Mouse (Mus musculus) midbrain, embryonic 13.5 days (tissue): ENCODE results near the gene Camta1. TPM values are rescaled to one million over a fixed set of nuclear protein-coding genes. Genes with fewer than 3 reads are reported as not detected.

Experiments used
- ATAC-seq: fragments of 200-750 bp; cut with Nextera tagmentation; 2 replicates; pipeline ENCODE4 v1.8.0; 2017; ENCODE audit warnings: mild to moderate bottlenecking, moderate TSS enrichment, moderate library complexity
- H3K27ac ChIP-seq: fragments of 300-500 bp; sonication (generic); 2 replicates; pipeline ENCODE4 v1.5.1; 2015; ENCODE audit warnings: inconsistent platforms, mild to moderate bottlenecking, moderate library complexity
- H3K27me3 ChIP-seq: fragments of 300-500 bp; sonication (generic); 2 replicates; pipeline ENCODE4 v1.6.1; 2015; ENCODE audit warnings: mild to moderate bottlenecking, inconsistent platforms
- H3K36me3 ChIP-seq: fragments of 300-500 bp; sonication (generic); 2 replicates; pipeline ENCODE4 v1.6.1; 2015; ENCODE audit warnings: mild to moderate bottlenecking, inconsistent platforms
- H3K4me1 ChIP-seq: fragments of 300-500 bp; sonication (generic); replicated peaks from 2 replicates; pipeline ENCODE4 v1.6.1; 2015; ENCODE audit warnings: inconsistent platforms
- H3K4me2 ChIP-seq: fragments of 300-500 bp; sonication (generic); replicated peaks from 2 replicates; pipeline ENCODE4 v1.6.1; 2015; ENCODE audit warnings: moderate library complexity, mild to moderate bottlenecking, inconsistent platforms
- H3K4me3 ChIP-seq: fragments of 300-500 bp; sonication (generic); replicated peaks from 2 replicates; pipeline ENCODE4 v1.5.1; 2015; ENCODE audit warnings: mild to moderate bottlenecking, inconsistent platforms
- H3K9ac ChIP-seq: fragments of 300-500 bp; sonication (generic); replicated peaks from 2 replicates; pipeline ENCODE4 v1.6.1; 2015; ENCODE audit warnings: mild to moderate bottlenecking, inconsistent platforms
- H3K9me3 ChIP-seq: fragments of 300-500 bp; sonication (generic); 2 replicates; pipeline ENCODE4 v1.6.1; 2016; ENCODE audit warnings: mild to moderate bottlenecking, inconsistent platforms
- WGBS: fragments of 180-500 bp; shearing (Covaris S2); methylation state at CpG from one replicate; pipeline ENCODE4 v1.1.7; 2015; 5-methylcytosine and 5-hydroxymethylcytosine counted together
- polyA plus RNA-seq: library from polyadenylated mRNA; unstranded; fragments of >200 nt; fragmentation: Nextera tagmentation; extraction: Ambion mirVana; gene quantifications from 2 replicates; pipeline ENCODE4 v1.2.1, GENCODE M21; 2015

Gene Camta1
- polyA plus RNA-seq, 1 experiment from 2014 or later, result 163 TPM

DNA sequence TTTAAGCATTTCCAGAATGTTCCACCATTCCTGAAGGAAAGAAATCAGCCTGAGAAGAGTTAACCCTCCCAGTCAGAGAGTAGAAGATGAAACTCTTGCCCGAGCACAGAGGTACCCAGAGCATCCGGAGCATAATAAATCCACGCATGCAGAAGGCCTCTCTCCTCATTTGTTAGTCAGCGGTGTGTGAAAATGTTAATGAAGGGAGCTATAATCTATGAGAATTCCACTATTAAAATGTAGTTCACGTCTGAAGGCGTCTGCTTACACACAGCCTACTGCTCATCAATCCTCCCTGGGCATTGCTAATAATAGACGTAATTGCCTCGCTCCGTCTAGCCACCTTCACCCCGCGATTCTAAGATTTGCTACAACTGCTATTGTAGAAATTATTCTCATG is 165.7 kb downstream of the Camta1 start:
- Histone ChIP-seq H3K27ac (peak overlapping the region; percentile 80), H3K4me2 (no peak overlapping the region)

GRCm38 (mm10) chr4:151694531-151694930 is 167.1 kb downstream of the Camta1 start:
- Histone ChIP-seq H3K9me3 (no peaks in the 10 kb centered on the region), H3K4me3 (no peak overlapping the region), H3K9ac (no peak overlapping the region), H3K4me2 (no peak overlapping the region), H3K4me1 (peaks cover 43% of the 10 kb centered on the region), H3K27ac (peak overlapping the region; percentile 80), H3K27me3 (no peaks in the 10 kb centered on the region), H3K36me3 (no peaks in the 10 kb centered on the region)
- WGBS, result 50% methylated on average over 7 of the region's 7 CpGs
- ATAC-seq, result 0 out of 2 replicates have a peak, but pooled peaks have one; percentile 18

More for the DNA sequence above, 165.7 kb downstream of the Camta1 start:
- Histone ChIP-seq H3K4me3 (no peak overlapping the region), H3K36me3 (no peaks in the 10 kb centered on the region), H3K9ac (no peak overlapping the region), H3K9me3 (no peaks in the 10 kb centered on the region), H3K4me1 (peaks cover 43% of the 10 kb centered on the region), H3K27me3 (no peaks in the 10 kb centered on the region)
- WGBS, result 39% methylated on average over 11 of the region's 11 CpGs
- peak; percentile 70 for ATAC-seq

DNA sequence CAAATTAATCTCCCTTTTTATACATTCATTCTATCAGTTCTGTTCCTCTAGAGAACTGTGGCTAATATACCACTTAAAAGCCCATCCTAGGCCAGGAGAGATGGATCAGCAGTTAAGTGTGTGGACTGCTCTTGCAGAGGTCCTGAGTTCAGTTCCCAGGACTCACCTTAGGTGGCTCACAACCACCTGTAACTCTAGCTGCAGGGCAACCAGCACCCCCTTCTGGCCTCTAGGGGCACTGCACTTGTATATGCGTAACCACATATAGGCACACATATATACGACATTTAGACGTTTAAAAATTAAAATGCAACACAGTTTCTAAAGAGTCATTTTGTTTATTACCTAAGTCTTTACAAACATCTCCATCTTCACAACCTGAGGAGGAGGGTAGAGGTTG is 167.6 kb downstream of the Camta1 start:
- H3K27me3 ChIP-seq, result no peaks in the 10 kb centered on the region
- no peak overlapping the region for H3K4me3 ChIP-seq
- no peaks in the 10 kb centered on the region for H3K9me3 ChIP-seq
- H3K4me1 ChIP-seq, result peaks cover 43% of the 10 kb centered on the region
- no peak overlapping the region for H3K9ac ChIP-seq
- no peak overlapping the region for H3K4me2 ChIP-seq
- no peaks in the 10 kb centered on the region for H3K36me3 ChIP-seq
- 90% methylated on average over 3 of the region's 3 CpGs for WGBS
- H3K27ac ChIP-seq, result no peak overlapping the region
- no peak for ATAC-seq

GRCm38 (mm10) chr4:151690041-151690440 is 171.6 kb downstream of the Camta1 start:
- WGBS, result 91% methylated on average over 12 of the region's 12 CpGs
- Histone ChIP-seq H3K4me2 (no peak overlapping the region), H3K4me3 (no peak overlapping the region)

DNA sequence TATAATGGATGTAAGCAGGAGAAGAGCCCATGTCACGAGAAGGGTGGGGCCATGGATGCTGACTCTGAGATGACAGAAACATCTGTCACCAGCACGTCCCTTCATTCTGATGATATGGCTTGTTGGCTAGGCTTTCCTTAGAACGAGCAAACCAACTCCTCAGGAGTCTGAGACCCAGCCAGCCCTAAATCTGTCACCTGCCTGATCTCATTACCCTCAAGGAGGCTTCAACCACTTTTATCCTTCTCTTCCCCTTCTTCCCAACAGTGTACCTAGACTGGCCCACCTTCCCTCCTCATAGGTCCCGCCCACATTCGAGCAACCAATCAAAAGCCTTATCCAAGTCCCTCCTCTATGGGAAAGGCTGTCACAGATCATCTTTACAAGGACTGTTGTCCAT is 173.5 kb downstream of the Camta1 start:
- peaks cover 24% of the 10 kb centered on the region for H3K4me1 ChIP-seq
- 84% methylated on average over 5 of the region's 5 CpGs for WGBS
- H3K4me2 ChIP-seq, result no peak overlapping the region
- H3K27ac ChIP-seq, result no peak overlapping the region
- no peak overlapping the region for H3K9ac ChIP-seq
- no peaks in the 10 kb centered on the region for H3K36me3 ChIP-seq
- no peaks in the 10 kb centered on the region for H3K27me3 ChIP-seq
- no peak overlapping the region for H3K4me3 ChIP-seq
- no peak for ATAC-seq
- H3K9me3 ChIP-seq, result no peaks in the 10 kb centered on the region

More at GRCm38 (mm10) chr4:151690041-151690440, 171.6 kb downstream of the Camta1 start:
- Histone ChIP-seq H3K27ac (no peak overlapping the region), H3K27me3 (no peaks in the 10 kb centered on the region), H3K36me3 (no peaks in the 10 kb centered on the region), H3K4me1 (peaks cover 31% of the 10 kb centered on the region), H3K9me3 (no peaks in the 10 kb centered on the region), H3K9ac (no peak overlapping the region)
- no peak for ATAC-seq

DNA sequence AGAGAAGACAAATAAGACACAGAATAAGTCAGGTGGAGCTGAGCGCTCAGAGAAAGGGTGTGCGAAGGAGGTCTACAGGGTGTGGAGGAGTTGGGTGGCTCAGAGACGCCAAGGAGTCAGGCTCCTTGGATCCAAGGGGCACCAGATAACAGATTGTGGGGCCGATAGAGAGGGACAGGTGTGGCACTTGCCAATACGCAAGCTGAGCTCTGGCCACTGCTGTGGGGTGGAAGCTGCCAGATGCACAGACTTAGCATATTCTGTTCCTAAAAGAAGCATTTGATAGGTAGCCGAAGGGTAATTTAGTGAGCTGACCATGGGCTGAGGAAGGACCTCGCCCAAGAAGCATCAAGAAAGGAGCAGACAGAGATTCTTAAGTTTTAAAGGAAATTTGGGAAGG is 177.1 kb downstream of the Camta1 start:
- Histone ChIP-seq H3K4me2 (no peak overlapping the region), H3K27ac (no peak overlapping the region), H3K4me1 (peaks cover 13% of the 10 kb centered on the region), H3K27me3 (no peaks in the 10 kb centered on the region), H3K36me3 (no peaks in the 10 kb centered on the region), H3K4me3 (no peak overlapping the region), H3K9me3 (no peaks in the 10 kb centered on the region), H3K9ac (no peak overlapping the region)
- ATAC-seq, result no peak
- 89% methylated on average over 7 of the region's 7 CpGs for WGBS

DNA sequence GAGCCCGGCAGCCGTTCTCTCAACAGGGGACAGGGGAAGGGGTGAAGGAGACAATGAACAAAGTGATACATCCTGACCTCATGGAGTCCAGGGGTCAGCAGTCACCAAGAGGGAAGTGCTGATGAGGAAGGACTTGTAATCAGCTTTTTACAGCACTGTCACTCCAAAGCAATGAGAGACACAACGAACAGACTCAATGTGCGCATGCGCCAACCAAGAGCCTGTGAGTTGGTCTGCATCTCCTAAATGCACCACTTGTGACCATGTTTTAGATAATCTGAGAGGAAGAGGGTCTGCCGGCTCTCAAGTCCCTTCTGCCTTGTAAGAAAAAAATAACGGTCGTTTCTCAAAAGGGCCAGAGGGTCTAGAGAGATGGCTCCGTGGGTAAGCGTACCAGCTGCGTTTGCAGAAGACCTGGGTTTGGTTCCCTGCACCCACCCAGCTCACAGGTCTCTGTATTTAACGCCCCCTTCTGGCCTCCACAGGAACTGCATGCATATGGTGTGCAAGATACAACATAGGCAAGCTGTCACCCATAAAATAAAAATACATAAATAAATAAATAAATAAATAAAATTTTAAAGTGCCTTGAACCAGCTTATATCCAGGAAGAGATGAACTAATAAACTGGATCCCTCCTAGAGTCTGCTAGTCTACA is 178.7 kb downstream of the Camta1 start:
- no peak for ATAC-seq
- Histone ChIP-seq H3K36me3 (no peaks in the 10 kb centered on the region), H3K4me2 (no peak overlapping the region), H3K9me3 (peaks cover 6% of the 10 kb centered on the region), H3K27ac (no peak overlapping the region), H3K4me3 (no peak overlapping the region), H3K4me1 (peaks cover 13% of the 10 kb centered on the region), H3K9ac (no peak overlapping the region), H3K27me3 (no peaks in the 10 kb centered on the region)
- WGBS, result 79% methylated on average over 12 of the region's 12 CpGs

DNA sequence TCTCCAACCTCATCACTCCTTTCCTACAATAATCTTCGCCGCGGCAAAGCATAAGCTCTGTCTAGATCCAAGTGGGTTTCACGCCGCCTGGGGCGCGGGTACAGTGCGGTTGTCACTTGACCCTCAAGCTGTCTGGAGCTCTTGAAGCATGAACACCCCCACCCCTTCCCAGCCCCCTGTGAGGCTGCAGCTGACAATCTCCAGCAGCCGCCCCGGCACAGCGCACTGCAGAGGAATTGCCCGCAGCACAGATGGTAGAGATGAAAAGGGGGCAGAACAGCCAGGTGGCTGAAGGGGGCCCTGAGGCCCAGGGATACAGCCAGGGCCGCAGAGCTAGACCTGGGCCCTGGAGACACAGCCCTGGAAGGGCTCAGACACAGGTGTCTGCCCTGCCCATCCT is 189.2 kb downstream of the Camta1 start:
- H3K4me2 ChIP-seq, result no peak overlapping the region
- WGBS, result 73% methylated on average over 13 of the region's 13 CpGs
- H3K4me1 ChIP-seq, result peaks cover 18% of the 10 kb centered on the region
- H3K9ac ChIP-seq, result no peak overlapping the region
- no peaks in the 10 kb centered on the region for H3K27me3 ChIP-seq
- ATAC-seq, result peak; percentile 55; the same call in 1 of the 2 replicates
- H3K9me3 ChIP-seq, result no peaks in the 10 kb centered on the region
- no peak overlapping the region for H3K4me3 ChIP-seq
- no peaks in the 10 kb centered on the region for H3K36me3 ChIP-seq
- H3K27ac ChIP-seq, result no peak overlapping the region; the same call in 1 of the 2 replicates

DNA sequence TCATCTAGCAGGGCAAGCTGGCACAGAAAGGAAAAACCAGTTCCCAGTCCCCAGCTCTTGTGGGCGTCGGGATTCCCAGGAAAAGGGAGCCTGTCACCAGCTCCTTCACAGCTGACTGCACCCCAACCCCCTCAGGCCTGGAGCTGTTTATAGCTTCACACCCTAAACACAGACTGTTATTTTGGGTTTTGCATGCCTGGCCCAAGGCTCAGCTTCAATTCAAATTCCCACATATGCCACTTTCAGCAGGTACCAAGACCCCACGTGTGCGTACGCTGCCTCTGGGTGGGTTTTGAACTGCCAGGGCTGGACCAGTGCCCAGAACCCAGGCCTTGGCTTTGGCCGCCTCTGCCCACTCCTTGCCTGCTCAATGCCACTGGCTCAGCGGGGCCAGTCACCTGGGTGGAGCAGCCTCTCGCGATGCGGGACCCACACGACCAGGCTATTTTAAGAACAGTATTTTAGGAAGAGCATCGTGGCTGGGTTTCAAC is 195.2 kb downstream of the Camta1 start:
- no peak overlapping the region for H3K27ac ChIP-seq
- no peaks in the 10 kb centered on the region for H3K9me3 ChIP-seq
- H3K4me2 ChIP-seq, result no peak overlapping the region
- no peak overlapping the region for H3K9ac ChIP-seq
- no peak overlapping the region for H3K4me3 ChIP-seq
- no peak for ATAC-seq
- 80% methylated on average over 12 of the region's 12 CpGs for WGBS
- H3K36me3 ChIP-seq, result no peaks in the 10 kb centered on the region
- H3K4me1 ChIP-seq, result 0 out of 2 replicates have a peak, but pooled peaks cover 7% of the 10 kb centered on the region
- H3K27me3 ChIP-seq, result no peaks in the 10 kb centered on the region

- Histone ChIP-seq H3K4me3 (no peak overlapping the region), H3K4me1 (peaks cover 13% of the 10 kb centered on the region), H3K9ac (no peak overlapping the region), H3K27ac (no peak overlapping the region), H3K27me3 (no peaks in the 10 kb centered on the region), H3K36me3 (no peaks in the 10 kb centered on the region), H3K9me3 (no peaks in the 10 kb centered on the region), H3K4me2 (no peak overlapping the region)
- WGBS, result 61% methylated on average over 9 of the region's 9 CpGs
- no peak for ATAC-seq
Observed at GRCm38 (mm10) chr4:151661486-151661885, 200.2 kb downstream of the Camta1 start.

- 63% methylated on average over 10 of the region's 10 CpGs for WGBS
- no peak for ATAC-seq
- Histone ChIP-seq H3K4me3 (no peak overlapping the region), H3K36me3 (no peaks in the 10 kb centered on the region), H3K27me3 (no peaks in the 10 kb centered on the region), H3K9ac (no peak overlapping the region), H3K4me1 (peaks cover 31% of the 10 kb centered on the region), H3K9me3 (no peaks in the 10 kb centered on the region), H3K27ac (peak overlapping the region; percentile 16; the same call in 1 of the 2 replicates), H3K4me2 (no peak overlapping the region)
Observed at GRCm38 (mm10) chr4:151656427-151656826, 205.2 kb downstream of the Camta1 start.

GRCm38 (mm10) chr4:151655637-151656385 is 205.9 kb downstream of the Camta1 start:
- Histone ChIP-seq H3K4me3 (no peak overlapping the region), H3K27ac (peak overlapping the region; percentile 40), H3K27me3 (no peaks in the 10 kb centered on the region), H3K9ac (0 out of 2 replicates have a peak overlapping the region, but pooled peaks have one; percentile 20), H3K4me1 (peaks cover 29% of the 10 kb centered on the region), H3K36me3 (no peaks in the 10 kb centered on the region), H3K9me3 (no peaks in the 10 kb centered on the region), H3K4me2 (no peak overlapping the region)
- peak; percentile 44 for ATAC-seq
- WGBS, result 56% methylated on average over 16 of the region's 16 CpGs
